Comparison of ENCODE assay signal across 8 mouse cellular contexts in genomic region chr6:135249846-135250531, GRCm38 (mm10). TPM values are rescaled to one million over a fixed set of nuclear protein-coding genes. Genes with fewer than 3 reads are reported as not detected.
DNase-seq lines count a peak whose midpoint lies in the region; ATAC-seq lines count a peak whose summit lies in the region.

No protein-coding gene starts in this region.

- peak; percentile 68 for ATAC-seq in forebrain, embryonic 16.5 days
- no peak for ATAC-seq in erythroid progenitor cell, adult 5-6 weeks (replicated peaks; ENCODE audit: low FRiP score, poor library complexity, severe bottlenecking)

- no peaks in the 10 kb centered on the region for H3K9me3 ChIP-seq in forebrain, embryonic 16.5 days (ENCODE audit: control insufficient read depth, low read length)

- H3K4me3 ChIP-seq in forebrain, embryonic 16.5 days (replicated peaks; ENCODE audit: low read length), result no peak overlapping the region

- peaks cover 26% of the 10 kb centered on the region for H3K4me1 ChIP-seq in forebrain, embryonic 16.5 days (replicated peaks; ENCODE audit: control insufficient read depth, insufficient read depth, low read length)

- H3K27me3 ChIP-seq in forebrain, embryonic 16.5 days (replicated peaks; ENCODE audit: control insufficient read depth, insufficient read depth, low read length), result no peaks in the 10 kb centered on the region

- no peak overlapping the region for H3K27ac ChIP-seq in forebrain, embryonic 16.5 days (ENCODE audit: low read length)

- H3K4me2 ChIP-seq in forebrain, embryonic 16.5 days (ENCODE audit: low read length), result peak overlapping the region; percentile 20; the same call in 1 of the 2 replicates

- H3K36me3 ChIP-seq in forebrain, embryonic 16.5 days (ENCODE audit: control insufficient read depth, insufficient read depth), result no peaks in the 10 kb centered on the region

- DNase-seq in T-cell, adult 2 months (ENCODE audit: low spot score), result peak; percentile 46
- peak; percentile 18 to 47 for DNase-seq in cerebellum, adult 18-20 months
- peak; percentile 83 for DNase-seq in heart, postnatal 4 days
- DNase-seq in layer of hippocampus, adult 9-11 months, result peak; percentile 56
- DNase-seq in lung, postnatal 36 days, result peak; percentile 83
- peak; percentile 74 to 81 for DNase-seq in right cerebral cortex, adult 2 months (ENCODE audit: low spot score in 2 of 2)

- 28% methylated on average over 19 of the region's 19 CpGs for WGBS in forebrain, embryonic 16.5 days

- no peak overlapping the region for H3K9ac ChIP-seq in forebrain, embryonic 16.5 days (replicated peaks; ENCODE audit: low read depth, low read length)

RNA-seq across cellular contexts. Expression of gene Gsg1, which starts 4.2 kb away (rescaled TPM):
- 0.32 TPM in 1 of 2 replicates, not detected in the other for polyA plus RNA-seq in forebrain, embryonic 16.5 days (2015; fragmentation: Nextera tagmentation; extraction: Ambion mirVana)
- under 1 TPM; 0.81 to 0.88 TPM for total RNA-seq in heart, postnatal 4 days (2021)
- total RNA-seq in erythroid progenitor cell, adult 5-6 weeks (2015; ENCODE audit: low replicate concordance), result not detected in 2 replicates
- total RNA-seq in erythroid progenitor cell, adult 5-6 weeks (2017; ENCODE audit: low replicate concordance), result not detected in 2 replicates

RNA-seq across cellular contexts. Expression of gene Hebp1, which starts 52.2 kb away (rescaled TPM):
- 2.7 and 4.8 TPM in 2 replicates for polyA plus RNA-seq in forebrain, embryonic 16.5 days (2015; fragmentation: Nextera tagmentation; extraction: Ambion mirVana)
- total RNA-seq in heart, postnatal 4 days (2021), result 10 to 100 TPM; 45.0 to 59.6 TPM
- 192 and 305 TPM in 2 replicates for total RNA-seq in erythroid progenitor cell, adult 5-6 weeks (2015; ENCODE audit: low replicate concordance)
- total RNA-seq in erythroid progenitor cell, adult 5-6 weeks (2017; ENCODE audit: low replicate concordance), result 368 and 376 TPM in 2 replicates

RNA-seq across cellular contexts. Expression of gene Fam234b, which starts 52.2 kb away (rescaled TPM):
- polyA plus RNA-seq in forebrain, embryonic 16.5 days (2015; fragmentation: Nextera tagmentation; extraction: Ambion mirVana), result 93.7 and 103 TPM in 2 replicates
- 1 to 10 TPM; 7.2 to 8.0 TPM for total RNA-seq in heart, postnatal 4 days (2021)
- 110 and 154 TPM in 2 replicates for total RNA-seq in erythroid progenitor cell, adult 5-6 weeks (2015; ENCODE audit: low replicate concordance)
- 96.5 and 104 TPM in 2 replicates for total RNA-seq in erythroid progenitor cell, adult 5-6 weeks (2017; ENCODE audit: low replicate concordance)

Comparison
In these comparisons a context has a peak if more than half of its experiments do, and no peak if none do; other contexts are left out.
1. DNase-seq: peak in every context shown above with its lines; median percentile 83 in heart, postnatal 4 days; 83 in lung, postnatal 36 days; 78 in right cerebral cortex, adult 2 months; 56 in layer of hippocampus, adult 9-11 months; 46 in T-cell, adult 2 months; 32 in cerebellum, adult 18-20 months.
2. RNA of gene Fam234b, which starts 52.2 kb away (total RNA-seq): 96.5 to 154 TPM in erythroid progenitor cell, adult 5-6 weeks; 7.2 to 8.0 TPM in heart, postnatal 4 days; every median in the first group is over 10 times any median in the second.